Mouse (Mus musculus): ENCODE results near the gene Mcub.

GRCm38 (mm10) chr3:129978716-129979115 lies 8.7 kb upstream of the Mcub start:
- TF ChIP-seq UBTF (IDR thresholded peaks at IDR 0.05; ENCODE audit: low read depth, low read length): no peak
- no peak for TF ChIP-seq MXI1 (IDR thresholded peaks at IDR 0.05; ENCODE audit: low read depth, low read length)
- no peak for TF ChIP-seq CTCF (conservative IDR thresholded peaks at IDR 0.05 in 1 of 2, IDR thresholded peaks at IDR 0.05 in 1 of 2; ENCODE audit: low read depth in 2 of 2, low read length in 2 of 2)
- no peak for TF ChIP-seq EP300 (IDR thresholded peaks at IDR 0.05; ENCODE audit: low read length)
- no peak for TF ChIP-seq ZC3H11A (IDR thresholded peaks at IDR 0.05; ENCODE audit: low read depth, low read length)
- no peak for TF ChIP-seq JUND (conservative IDR thresholded peaks at IDR 0.05; ENCODE audit: low read depth, low read length)
- TF ChIP-seq HCFC1 (IDR thresholded peaks at IDR 0.05; ENCODE audit: low read depth, low read length): no peak
- no peak for TF ChIP-seq POLR2A (IDR thresholded peaks at IDR 0.05; ENCODE audit: low read depth, low read length)
- no peak for TF ChIP-seq ELF1 (IDR thresholded peaks at IDR 0.05; ENCODE audit: low read depth, low read length)
- no peak for TF ChIP-seq RCOR1 (conservative IDR thresholded peaks at IDR 0.05; ENCODE audit: low read depth, low read length)
